Mouse (Mus musculus): ENCODE results near the gene Slc4a3.

GRCm38 (mm10) chr1:75511437-75512210 is 34.4 kb upstream of the Slc4a3 start:
- TF ChIP-seq CTCF (IDR thresholded peaks at IDR 0.05; ENCODE audit: control insufficient read depth, insufficient read depth, insufficient replicate concordance, low read depth, low read length) (no peak), POLR2A (IDR thresholded peaks at IDR 0.05; ENCODE audit: control insufficient read depth, low read depth, low read length) (no peak)
